Mouse (Mus musculus) right cerebral cortex, postnatal 25 days (tissue): ENCODE data around the gene Bpifa5.

ENCODE experiments used
- DNase-seq: peaks from one replicate; pipeline ENCODE4 v3.0.0; 2022

Gene Bpifa5

GRCm38 (mm10) chr2:154211121-154211520, 48.7 kb downstream of the Bpifa5 start:
- no peak for DNase-seq

DNA sequence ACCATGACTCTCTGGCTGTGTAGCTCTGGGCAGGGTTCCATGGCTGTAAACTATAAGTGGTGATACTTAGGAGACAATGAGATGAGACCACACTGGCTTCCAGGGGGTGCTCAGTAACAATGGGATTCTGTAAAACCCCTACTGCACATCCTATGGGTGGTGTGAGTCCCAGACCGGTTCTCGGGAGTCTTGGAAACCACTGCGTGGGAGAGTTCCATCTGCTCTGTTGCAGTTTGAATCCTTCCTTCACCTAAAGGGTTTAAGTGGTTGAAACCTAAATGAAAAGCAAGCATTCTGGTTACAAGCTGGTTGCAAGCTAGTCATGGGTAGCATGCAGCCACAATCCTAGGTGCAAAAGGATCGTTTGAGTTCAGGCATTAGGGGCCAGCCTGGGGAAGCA, 49.5 kb downstream of the Bpifa5 start:
- DNase-seq: peak; percentile 68

GRCm38 (mm10) chr2:154215191-154215590, 52.8 kb downstream of the Bpifa5 start:
- peak; percentile 31 for DNase-seq
